Mouse (Mus musculus) gonadal fat pad, adult 2 months (tissue): ENCODE results near the gene Rpl27a. TPM values are rescaled to one million over a fixed set of nuclear protein-coding genes. Genes with fewer than 3 reads are reported as not detected.

Experiments used
- DNase-seq: peaks from one replicate; pipeline ENCODE4 v3.0.0-alpha.2; 2012; ENCODE audit warnings: low read depth
- polyA plus RNA-seq: library from polyadenylated mRNA; depleted of rRNA; stranded (reverse); fragments of >200 nt; gene quantifications from 2 replicates; pipeline ENCODE4 v1.2.3, GENCODE M21; 2012; rRNA removed

Gene Rpl27a
- polyA plus RNA-seq, 1 experiment: 355 TPM

GRCm38 (mm10) chr7:109566327-109566726 is 47.4 kb downstream of the Rpl27a start:
- DNase-seq: no peak

GRCm38 (mm10) chr7:109566841-109567768 is 48.2 kb downstream of the Rpl27a start:
- DNase-seq: no peak

- DNase-seq: no peak
These were observed 49.5 kb downstream of the Rpl27a start for GRCm38 (mm10) chr7:109568391-109568892.

Other genes with a start within 250 kb of the Rpl27a start
- gene Stk33, start 80.1 kb upstream of the Rpl27a start, polyA plus RNA-seq: 0.93 and 1.2 TPM in 2 replicates
- gene Trim66, start 11.0 kb upstream of the Rpl27a start, polyA plus RNA-seq: 0.27 TPM in 2 replicates
- gene St5, start 184.5 kb downstream of the Rpl27a start, polyA plus RNA-seq: 35.8 and 51.2 TPM in 2 replicates
- gene Akip1, start 184.5 kb downstream of the Rpl27a start, polyA plus RNA-seq: 14.1 and 19.7 TPM in 2 replicates
- 1.8 and 2.6 TPM in 2 replicates for gene BC051019, start 204.7 kb downstream of the Rpl27a start, polyA plus RNA-seq
- gene Ascl3, start 212.6 kb downstream of the Rpl27a start, polyA plus RNA-seq: 0.27 and 0.65 TPM in 2 replicates
- 48.1 and 51.9 TPM in 2 replicates for gene Tmem9b, start 233.7 kb downstream of the Rpl27a start, polyA plus RNA-seq